Mouse (Mus musculus): ENCODE measurements at regions not wholly inside any gene's neighbourhood (a gene's known extent, or its start where the extent isn't known, plus 50 kb on each side); places are given as distances from the start of the nearest gene placed in this dataset.
A peak's percentile ranks its signal among the peaks of the same experiment; 100 is the strongest.

DNA sequence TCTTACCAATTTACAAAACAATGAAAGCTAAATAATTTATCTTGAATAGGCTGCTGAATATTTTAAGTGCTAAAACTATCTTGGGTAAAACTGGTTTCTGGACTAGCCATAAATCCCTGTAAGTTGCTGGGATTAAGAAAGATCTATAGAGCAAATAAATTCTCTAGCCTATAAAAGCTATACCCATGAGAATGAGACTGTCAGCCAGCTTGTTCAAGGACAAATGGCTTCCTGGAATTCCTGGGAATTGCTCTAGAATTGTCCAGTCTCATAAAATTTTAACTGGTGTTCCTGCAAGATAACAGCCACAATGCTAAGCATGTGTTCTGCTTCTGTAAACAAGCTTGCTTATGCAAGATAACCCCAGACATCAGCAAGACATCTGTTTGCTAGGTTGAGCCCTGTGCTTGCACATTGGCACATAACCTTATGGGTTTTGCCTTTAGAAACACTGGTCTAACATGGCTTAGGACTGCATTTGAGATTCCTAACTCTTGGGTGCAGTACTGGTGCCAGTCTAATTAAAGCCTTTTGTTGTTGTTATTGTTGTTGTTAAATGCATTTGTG lies 180.2 kb upstream of the Syt10 start:
- no peak for DNase-seq (ENCODE audit: low spot score in 2 of 2)

DNA sequence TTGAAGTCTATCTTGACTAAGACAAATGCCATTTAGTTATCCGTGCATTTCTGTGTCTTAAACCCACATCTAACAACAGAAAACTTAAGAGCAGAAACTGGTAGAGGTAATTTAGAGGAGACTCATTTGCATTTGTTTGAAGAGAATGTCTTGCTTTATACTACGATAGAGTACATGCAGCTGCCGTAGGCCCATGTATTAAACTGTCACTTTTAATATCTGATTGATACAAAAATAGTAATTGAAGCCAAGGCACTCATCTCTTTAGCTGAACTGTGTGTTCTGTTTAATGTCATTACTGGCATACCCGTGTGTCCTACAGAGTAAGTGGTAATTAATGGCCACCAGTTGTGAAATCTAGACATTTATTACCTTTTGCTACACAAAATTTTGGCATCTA lies 181.5 kb upstream of the Syt10 start:
- DNase-seq (ENCODE audit: low spot score in 2 of 2), result no peak

DNA sequence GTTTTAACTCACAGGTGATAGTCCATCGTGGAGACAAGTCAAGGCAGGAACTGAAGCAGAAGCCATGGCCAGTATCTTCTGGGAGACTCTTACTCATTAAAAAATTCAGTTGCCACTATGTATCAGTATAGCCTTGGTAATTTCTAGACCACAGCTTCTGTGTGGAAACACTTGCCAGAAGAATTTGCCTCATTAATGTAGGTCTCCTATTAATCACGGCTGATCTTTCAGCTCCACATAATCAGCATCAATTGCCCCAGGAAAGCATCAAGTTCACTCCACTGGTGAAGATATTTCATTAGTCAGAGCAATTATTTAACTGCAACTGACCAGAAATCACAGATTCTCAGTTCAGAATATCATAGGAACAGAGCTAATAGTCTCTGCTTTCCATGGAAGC lies 189.8 kb upstream of the Alg10b start:
- no peak for DNase-seq (ENCODE audit: low spot score in 2 of 2)

DNA sequence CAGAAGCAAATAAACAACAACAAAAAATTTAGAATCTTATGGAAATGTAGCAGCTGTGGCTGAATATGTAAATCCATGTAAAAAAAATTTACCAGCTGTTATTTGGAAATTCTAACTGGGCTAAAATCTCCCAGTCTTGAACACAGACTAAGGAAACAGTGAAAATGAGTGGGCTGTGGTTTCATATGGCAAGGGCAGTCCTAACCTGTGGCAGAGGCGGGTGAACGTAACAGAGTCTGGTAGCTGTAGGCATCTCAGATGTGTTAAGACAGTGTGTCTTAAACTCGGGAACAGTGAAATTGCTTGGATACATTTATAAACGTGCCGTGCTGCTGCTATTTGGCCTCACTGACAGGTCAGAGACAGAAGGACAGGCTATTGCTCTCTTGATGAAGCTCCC lies 178.4 kb upstream of the Alg10b start:
- DNase-seq (ENCODE audit: low spot score in 2 of 2), result no peak

DNA sequence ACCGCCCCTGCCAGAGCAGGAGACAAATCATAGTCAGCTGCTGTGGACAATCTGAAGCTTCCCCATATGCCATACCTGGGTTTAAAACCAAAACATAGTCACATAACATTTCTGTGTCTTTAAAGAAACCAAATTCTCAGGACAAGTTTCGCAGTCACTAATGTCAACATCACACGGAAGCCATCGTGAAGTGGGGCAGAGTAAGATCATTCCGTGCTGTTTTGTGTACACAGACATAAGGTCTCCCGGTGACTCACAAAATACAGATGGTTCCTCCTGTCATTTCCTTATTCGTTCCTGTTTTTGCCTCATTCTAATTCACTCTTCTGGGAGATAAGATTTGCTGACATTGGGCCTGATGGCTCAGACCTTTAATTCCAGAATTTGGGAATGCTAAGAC lies 162.1 kb upstream of the Alg10b start:
- DNase-seq (ENCODE audit: low spot score in 2 of 2), result no peak

DNA sequence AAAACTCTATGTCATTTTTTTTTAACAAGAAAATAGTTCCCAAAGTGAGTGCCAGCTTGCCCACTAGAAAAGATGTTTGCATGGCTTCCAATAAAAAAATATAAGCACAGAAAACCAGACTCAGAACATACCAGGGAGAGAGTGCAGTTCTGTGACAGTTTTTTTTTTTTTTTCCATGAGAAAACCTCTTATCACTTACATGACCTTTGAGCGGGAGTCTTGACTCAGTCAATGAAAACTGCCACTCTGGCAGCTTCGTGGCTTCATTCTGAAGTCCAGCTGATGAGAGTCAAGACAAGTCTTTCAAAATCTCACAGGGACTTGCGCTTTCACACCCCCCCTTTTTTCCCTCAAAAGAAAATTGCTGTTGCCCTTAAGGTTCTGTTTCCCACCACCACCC lies 158.3 kb upstream of the Alg10b start:
- no peak for DNase-seq (ENCODE audit: low spot score in 2 of 2)

DNA sequence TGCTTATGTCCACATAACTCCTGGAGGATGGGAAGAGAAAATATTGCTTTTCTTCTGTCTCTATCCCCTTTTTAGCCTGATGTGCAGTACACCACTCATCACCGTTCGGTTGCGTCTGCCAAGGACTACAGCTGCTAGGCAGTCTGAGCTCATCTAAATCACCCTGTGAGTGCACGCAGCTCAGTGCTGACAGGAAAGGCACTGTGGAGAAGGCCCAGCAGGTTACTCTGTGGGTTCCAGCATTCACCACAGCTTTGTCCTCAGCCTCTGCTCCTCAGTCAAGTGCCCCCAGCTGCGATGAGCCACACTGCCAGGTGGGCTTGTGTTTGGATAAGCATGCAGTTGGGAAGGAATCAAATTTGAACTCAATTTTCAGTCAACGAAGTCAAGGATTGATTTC lies 152.0 kb upstream of the Alg10b start:
- peak in 1 of 2 experiments; percentile 5 for DNase-seq (ENCODE audit: low spot score in 2 of 2)

DNA sequence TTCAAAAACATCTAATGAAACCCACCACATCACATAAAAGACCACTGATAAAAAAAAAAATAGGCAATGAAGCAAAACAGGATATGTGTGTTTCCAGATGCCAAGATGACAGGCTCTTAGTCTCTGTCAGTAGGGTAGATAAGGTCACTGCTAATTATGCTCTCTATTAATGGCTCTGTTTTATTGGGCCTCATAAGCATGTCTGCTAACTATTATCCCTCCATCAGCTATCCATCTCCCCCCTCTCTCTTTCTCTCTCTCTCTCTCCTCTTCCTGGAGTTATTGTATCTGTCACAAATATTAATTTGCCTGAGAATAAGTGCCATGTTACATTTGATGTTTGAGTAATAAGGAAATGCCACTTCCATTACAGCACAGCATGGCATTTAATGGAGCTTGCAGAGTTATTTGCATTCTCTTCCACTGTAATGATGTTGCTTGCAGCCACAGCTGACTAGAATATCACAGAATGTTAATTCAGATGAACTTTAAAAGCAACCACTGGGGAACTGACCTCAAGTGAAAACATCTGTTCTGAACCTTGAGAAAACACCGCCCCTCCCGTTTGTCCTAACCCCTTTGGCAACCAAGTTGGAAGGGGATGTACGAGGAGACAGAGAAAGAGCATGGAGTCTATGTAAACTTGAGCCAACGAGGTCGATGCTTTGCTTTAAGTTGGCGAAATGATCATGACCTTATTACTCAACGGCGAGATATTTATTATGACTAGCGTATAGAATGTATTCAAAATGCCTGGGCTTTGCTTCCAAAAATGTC lies 141.7 kb upstream of the Alg10b start:
- DNase-seq (ENCODE audit: low spot score in 2 of 2), result no peak

DNA sequence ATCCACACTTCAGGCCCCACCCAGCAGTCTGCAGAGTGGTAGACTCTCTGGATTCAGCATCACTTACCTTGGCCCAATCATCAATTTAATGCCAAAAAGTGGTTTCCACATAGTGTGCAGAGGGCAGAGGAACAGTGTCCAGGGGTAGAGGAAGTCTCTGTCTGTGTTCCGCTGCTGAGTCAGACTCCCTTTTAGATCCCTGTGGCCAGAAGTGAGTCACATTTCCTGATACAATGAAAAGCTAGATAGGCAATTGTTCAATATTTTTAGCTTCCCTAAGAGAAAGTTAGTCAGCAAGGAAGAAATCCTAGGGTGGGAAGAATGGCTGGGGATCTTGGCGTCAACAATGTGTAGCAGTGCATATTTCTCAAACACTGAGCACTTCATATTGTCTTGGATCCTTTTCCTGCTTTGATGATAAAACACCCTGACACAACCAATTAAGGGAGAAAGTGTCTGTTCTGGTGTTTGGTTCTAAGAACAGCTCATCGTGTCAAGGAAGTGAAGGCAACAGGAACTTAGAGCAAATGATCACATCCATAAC lies 114.6 kb upstream of the Alg10b start:
- no peak for DNase-seq (ENCODE audit: low spot score in 2 of 2)

DNA sequence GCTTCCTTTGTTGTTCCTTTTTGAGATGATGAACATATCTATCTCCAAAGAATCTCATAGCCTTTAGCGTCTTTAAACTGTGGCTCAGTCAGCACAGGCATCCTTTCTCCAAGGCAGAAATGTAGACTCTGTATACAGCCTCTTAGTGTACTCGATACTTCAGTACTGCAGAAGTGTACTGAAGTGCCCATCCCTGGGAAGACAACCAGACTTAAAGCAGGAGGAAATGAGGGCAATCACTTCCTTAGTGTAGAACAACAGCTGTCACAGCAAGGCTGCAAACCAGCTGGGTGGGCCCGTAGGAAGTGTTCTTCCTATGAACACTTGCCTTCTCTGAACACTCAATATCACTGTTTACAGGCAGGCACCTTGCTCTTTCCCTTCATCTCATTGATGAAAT lies 110.5 kb upstream of the Alg10b start:
- no peak for DNase-seq (ENCODE audit: low spot score in 2 of 2)

DNA sequence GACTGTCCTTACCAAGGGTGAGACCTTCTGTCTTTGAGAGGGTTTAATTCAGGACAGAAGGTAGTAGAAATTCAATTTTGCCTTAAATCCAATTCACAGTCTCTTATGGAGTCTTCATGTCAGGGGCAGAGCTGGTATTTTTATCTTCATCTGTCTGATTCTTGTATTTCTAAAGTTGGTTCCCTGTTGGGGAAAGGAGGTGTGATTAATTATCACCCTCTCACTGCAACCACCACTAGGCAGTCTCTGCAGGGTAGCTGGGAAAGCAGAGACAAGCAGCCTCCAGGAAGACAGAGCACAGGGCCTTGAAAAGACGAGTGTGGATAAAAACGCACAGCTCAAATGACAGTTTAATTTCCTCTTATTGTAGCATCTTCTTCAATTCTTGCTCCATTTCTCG lies 104.4 kb upstream of the Alg10b start:
- no peak for DNase-seq (ENCODE audit: low spot score in 2 of 2)

DNA sequence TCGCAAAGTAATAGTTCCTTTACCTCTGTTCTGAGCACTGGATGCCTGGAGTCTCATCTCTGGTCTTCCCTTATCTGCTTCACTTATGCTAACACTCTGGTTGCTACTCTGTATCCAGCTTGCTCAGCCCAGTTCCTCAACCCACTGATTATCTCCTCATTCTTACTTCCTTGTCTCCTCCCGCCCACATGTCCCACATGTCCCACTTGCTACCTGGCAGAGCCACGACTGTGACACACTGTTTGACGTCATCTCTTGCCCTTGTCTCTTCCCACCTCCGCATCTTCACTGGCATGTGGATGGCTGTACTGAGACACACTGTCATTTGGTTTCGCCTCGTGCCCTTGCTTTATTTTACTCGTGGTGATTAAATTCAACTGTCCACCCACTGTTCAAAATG lies 100.1 kb upstream of the Alg10b start:
- no peak for DNase-seq (ENCODE audit: low spot score in 2 of 2)

DNA sequence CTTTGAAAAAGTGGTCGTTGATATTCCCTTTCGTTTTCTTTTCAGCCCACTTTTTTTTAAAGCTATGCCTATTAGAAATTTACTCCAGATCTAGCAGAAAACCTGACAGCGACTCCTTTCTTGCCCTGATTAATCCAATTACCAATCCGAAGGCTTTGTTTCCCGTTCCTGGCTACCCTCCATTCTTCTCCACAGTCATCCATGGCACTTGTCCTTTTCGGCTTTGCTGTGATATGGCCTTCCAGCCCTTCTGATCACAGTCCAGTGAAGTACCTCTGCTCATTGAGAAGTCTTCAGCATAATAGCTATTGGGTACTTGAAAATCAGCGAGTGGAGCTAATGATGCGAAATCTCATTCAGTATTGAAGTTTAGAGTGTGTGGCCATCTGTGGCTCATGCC lies 99.0 kb upstream of the Alg10b start:
- no peak for DNase-seq (ENCODE audit: low spot score in 2 of 2)

DNA sequence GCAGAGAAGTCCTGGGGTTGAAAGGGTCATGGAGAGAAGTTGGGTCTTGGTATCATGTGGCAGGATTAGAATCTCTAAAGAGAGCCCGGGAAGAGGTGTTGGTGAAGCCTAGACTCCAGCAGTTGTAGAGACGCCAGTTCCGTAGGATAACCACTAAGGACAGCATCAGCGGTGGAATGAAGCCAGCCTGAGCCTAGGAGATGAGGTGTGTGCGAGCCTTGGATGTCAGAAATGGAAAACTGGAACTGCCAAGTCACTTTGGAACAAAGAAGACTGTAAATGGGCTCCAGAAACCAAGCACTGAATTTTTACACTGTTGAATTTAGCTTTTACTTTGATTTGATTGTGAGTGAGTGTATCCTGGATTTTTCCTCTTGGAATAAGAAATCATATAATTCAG lies 92.3 kb upstream of the Alg10b start:
- no peak for DNase-seq (ENCODE audit: low spot score in 2 of 2)

DNA sequence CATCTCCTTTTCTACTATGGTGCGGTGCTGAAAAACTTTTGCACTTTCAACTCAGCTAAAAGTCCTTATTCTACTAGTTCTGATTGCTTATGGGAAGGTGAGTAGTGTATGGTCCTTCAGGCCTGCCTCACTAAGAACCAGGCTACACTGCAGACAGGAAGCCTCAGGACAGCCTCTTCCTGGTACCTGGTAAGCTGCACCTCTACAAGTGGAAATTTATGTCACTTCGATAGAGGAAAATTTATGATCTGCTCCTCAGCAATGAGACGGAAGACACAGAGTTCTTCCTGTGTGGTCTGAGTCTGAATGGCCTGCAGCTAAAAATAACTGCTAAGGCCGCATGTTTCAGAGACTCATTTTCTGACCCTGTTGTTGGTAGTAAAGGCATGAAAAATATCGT lies 83.1 kb upstream of the Alg10b start:
- no peak for DNase-seq (ENCODE audit: low spot score in 2 of 2)

DNA sequence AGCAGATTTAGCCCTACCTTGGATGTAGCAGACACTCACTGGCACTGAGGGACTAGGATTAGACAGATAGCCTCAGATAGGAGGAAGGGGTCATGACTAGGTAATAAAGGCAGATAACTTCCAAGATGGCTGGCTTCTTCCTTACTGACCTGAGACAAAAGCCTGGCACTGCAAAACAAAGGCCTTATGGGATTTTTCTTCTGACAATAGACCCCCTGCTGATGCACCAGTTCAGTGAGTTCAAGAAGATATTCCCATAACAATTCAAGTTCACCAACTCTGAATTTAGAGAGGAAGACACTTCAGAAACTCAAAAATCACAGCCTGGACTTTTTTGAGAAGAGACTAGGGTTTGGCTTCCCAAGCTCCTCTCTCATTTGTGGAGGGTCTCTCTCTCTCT lies 75.4 kb upstream of the Alg10b start:
- DNase-seq (ENCODE audit: low spot score in 2 of 2), result no peak

DNA sequence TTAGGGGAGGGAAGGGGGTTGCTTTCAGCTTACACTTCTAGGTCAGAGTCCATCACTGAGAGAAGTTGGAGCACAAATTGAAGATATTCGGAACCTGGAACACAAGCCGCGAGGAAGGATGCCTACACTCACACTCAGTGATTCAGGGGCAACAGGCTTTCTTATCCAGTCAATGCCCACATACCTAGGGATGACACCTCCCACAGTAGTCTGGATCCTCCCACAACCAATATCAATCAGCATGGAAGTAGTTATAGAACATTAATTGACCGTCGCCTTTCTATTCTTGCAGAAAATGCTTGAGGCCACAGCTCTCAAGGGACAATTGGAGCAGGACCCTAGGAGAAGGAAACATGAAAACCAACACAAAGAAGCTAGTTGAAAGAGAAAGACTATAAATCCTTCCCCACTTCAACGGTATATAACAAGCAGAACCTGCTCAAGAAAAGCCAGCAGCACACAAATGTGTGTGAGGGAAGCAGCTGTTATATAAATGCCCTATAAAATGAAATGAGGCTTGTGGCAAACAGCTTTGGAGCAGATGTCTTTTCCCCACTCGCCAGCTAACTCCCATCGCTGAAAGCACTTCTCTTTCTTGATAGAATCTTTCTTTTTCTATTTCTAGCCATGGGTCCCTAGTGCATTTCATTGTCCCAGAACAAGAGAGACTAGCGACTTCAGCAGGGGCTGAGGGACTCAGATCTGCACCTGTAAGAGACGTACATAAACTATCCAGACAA lies 70.1 kb upstream of the Alg10b start:
- DNase-seq (ENCODE audit: low spot score in 2 of 2), result no peak

Data from cerebellum, postnatal 4 days (tissue).